Mouse (Mus musculus) midbrain, embryonic 13.5 days (tissue): Measurements from ENCODE around the gene Efcab14. TPM values are rescaled to one million over a fixed set of nuclear protein-coding genes. Genes with fewer than 3 reads are reported as not detected.

Experiments used
- ATAC-seq: fragments of 200-750 bp; cut with Nextera tagmentation; 2 replicates; pipeline ENCODE4 v1.8.0; 2017; ENCODE audit warnings: mild to moderate bottlenecking, moderate TSS enrichment, moderate library complexity
- H3K27ac ChIP-seq: fragments of 300-500 bp; sonication (generic); 2 replicates; pipeline ENCODE4 v1.5.1; 2015; ENCODE audit warnings: inconsistent platforms, mild to moderate bottlenecking, moderate library complexity
- H3K27me3 ChIP-seq: fragments of 300-500 bp; sonication (generic); 2 replicates; pipeline ENCODE4 v1.6.1; 2015; ENCODE audit warnings: mild to moderate bottlenecking, inconsistent platforms
- H3K36me3 ChIP-seq: fragments of 300-500 bp; sonication (generic); 2 replicates; pipeline ENCODE4 v1.6.1; 2015; ENCODE audit warnings: mild to moderate bottlenecking, inconsistent platforms
- H3K4me1 ChIP-seq: fragments of 300-500 bp; sonication (generic); replicated peaks from 2 replicates; pipeline ENCODE4 v1.6.1; 2015; ENCODE audit warnings: inconsistent platforms
- H3K4me2 ChIP-seq: fragments of 300-500 bp; sonication (generic); replicated peaks from 2 replicates; pipeline ENCODE4 v1.6.1; 2015; ENCODE audit warnings: moderate library complexity, mild to moderate bottlenecking, inconsistent platforms
- H3K4me3 ChIP-seq: fragments of 300-500 bp; sonication (generic); replicated peaks from 2 replicates; pipeline ENCODE4 v1.5.1; 2015; ENCODE audit warnings: mild to moderate bottlenecking, inconsistent platforms
- H3K9ac ChIP-seq: fragments of 300-500 bp; sonication (generic); replicated peaks from 2 replicates; pipeline ENCODE4 v1.6.1; 2015; ENCODE audit warnings: mild to moderate bottlenecking, inconsistent platforms
- H3K9me3 ChIP-seq: fragments of 300-500 bp; sonication (generic); 2 replicates; pipeline ENCODE4 v1.6.1; 2016; ENCODE audit warnings: mild to moderate bottlenecking, inconsistent platforms
- WGBS: fragments of 180-500 bp; shearing (Covaris S2); methylation state at CpG from one replicate; pipeline ENCODE4 v1.1.7; 2015; 5-methylcytosine and 5-hydroxymethylcytosine counted together
- polyA plus RNA-seq: library from polyadenylated mRNA; unstranded; fragments of >200 nt; fragmentation: Nextera tagmentation; extraction: Ambion mirVana; gene quantifications from 2 replicates; pipeline ENCODE4 v1.2.1, GENCODE M21; 2015

Gene Efcab14
- 22.0 and 23.9 TPM in 2 replicates for polyA plus RNA-seq

GRCm38 (mm10) chr4:115737551-115738041 is at the start of gene Efcab14:
Gene Efcab14 (plus strand): TSS chr4:115737744.
- ATAC-seq, result peak; percentile 100
- peak within 1 kb of the TSS; percentile 87 for H3K27ac ChIP-seq
- peak within 1 kb of the TSS; percentile 75 for H3K4me2 ChIP-seq
- H3K9ac ChIP-seq, result peak within 1 kb of the TSS; percentile 88
- peaks cover 17% of the 10 kb centered on the region for H3K36me3 ChIP-seq
- peaks cover 6% of the 10 kb centered on the region; the same call in 1 of the 2 replicates for H3K27me3 ChIP-seq
- WGBS, result 0% methylated on average over 45 of the region's 45 CpGs
- H3K9me3 ChIP-seq, result no peaks in the 10 kb centered on the region
- peak within 1 kb of the TSS; percentile 76 for H3K4me3 ChIP-seq
- peaks cover 21% of the 10 kb centered on the region for H3K4me1 ChIP-seq

DNA sequence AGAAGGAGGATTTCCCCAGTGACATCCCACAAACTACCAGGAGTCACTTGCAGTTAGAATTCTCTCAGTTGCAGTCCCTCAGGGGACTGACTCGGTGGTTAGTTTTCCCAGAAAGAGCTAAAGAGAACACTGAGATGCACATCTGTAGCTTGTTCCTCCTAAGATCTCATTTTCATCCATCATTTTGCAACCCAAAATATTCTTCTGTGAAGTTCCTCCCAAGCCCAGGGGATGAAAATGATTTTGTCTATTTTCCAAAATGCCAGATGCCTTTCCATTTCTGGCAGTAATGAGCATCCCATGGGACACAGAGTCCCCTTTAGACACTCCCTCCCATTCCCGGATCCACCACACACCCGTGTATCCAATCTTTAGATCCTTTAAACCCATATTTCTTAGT is 36.1 kb upstream of the Efcab14 start:
- WGBS, result 77% methylated on average over 3 of the region's 3 CpGs
- Histone ChIP-seq H3K4me1 (no peaks in the 10 kb centered on the region), H3K27me3 (no peaks in the 10 kb centered on the region), H3K9ac (no peak overlapping the region), H3K27ac (no peak overlapping the region), H3K9me3 (no peaks in the 10 kb centered on the region), H3K36me3 (no peaks in the 10 kb centered on the region), H3K4me3 (no peak overlapping the region), H3K4me2 (no peak overlapping the region)
- ATAC-seq, result no peak

DNA sequence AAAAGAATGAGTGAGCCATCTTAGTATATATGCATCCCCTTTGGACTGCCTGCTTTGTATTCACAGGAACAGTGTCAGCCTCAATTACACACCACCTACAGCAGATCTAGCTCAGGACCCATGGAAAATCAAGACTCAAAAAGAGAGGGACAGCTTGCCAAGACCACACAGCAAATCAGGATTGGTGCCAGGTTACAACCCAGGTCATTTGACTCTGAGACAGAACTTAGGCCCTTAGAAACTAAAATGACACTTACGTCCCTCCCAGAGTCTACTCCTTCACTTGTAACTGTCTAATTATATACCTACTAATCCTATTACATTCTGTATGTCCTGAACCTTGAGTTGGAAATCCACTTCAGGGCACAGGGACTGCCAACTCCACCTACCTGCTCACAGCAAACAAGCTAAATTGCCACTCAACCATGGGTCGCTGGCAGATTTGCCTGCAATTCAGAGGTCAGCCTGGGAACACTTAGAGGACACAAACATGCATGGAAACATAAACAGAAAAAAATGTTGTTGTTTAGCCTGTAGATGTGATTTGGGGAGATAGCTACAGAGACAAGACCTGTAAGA is 33.5 kb upstream of the Efcab14 start:
- Histone ChIP-seq H3K4me1 (no peaks in the 10 kb centered on the region), H3K27me3 (no peaks in the 10 kb centered on the region), H3K36me3 (no peaks in the 10 kb centered on the region), H3K4me3 (no peak overlapping the region), H3K4me2 (no peak overlapping the region), H3K9ac (no peak overlapping the region), H3K27ac (no peak overlapping the region), H3K9me3 (no peaks in the 10 kb centered on the region)
- WGBS, result 77% methylated on average over 2 of the region's 2 CpGs
- ATAC-seq, result no peak

- no peak overlapping the region for H3K4me3 ChIP-seq
- H3K36me3 ChIP-seq, result no peaks in the 10 kb centered on the region
- H3K9ac ChIP-seq, result no peak overlapping the region
- H3K4me1 ChIP-seq, result no peaks in the 10 kb centered on the region
- no peaks in the 10 kb centered on the region for H3K27me3 ChIP-seq
- no peak for ATAC-seq
- whole genome bisulfite sequencing, result 76% methylated on average over 13 of the region's 13 CpGs
- H3K4me2 ChIP-seq, result no peak overlapping the region
- no peaks in the 10 kb centered on the region for H3K9me3 ChIP-seq
- no peak overlapping the region for H3K27ac ChIP-seq
These were observed 28.5 kb upstream of the Efcab14 start for GRCm38 (mm10) chr4:115708974-115709593.

DNA sequence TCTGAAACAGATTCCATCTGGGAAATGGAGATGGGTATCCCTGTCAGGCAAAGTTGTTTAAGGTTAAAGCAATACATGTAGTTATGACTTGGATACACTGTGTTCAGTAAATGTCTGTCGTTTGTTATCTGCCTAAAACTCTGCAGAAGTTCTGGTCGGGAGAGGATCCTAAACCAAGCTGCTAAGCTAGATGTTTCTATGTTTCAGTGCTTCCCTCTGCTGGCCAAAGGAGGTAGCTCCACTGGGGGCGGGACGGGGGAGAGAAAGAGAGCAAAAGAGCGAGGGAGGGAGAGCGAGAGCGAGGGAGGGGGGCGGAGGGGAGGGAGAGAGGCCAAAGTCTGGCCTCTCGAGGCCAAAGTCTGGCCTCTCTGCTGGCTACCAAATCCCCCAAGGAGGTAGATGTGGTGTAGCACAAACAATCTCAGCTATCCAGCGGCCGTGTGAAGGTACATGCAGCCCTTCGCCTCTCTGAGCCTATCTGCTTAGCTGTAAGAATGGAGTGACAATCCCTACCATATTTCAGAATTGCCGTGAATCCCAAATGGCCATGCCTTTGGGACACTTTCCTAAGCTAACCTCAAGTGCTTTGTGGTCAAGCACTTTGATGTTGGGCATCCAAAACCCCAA is 27.6 kb upstream of the Efcab14 start:
- peak overlapping the region; percentile 23 for H3K4me3 ChIP-seq
- H3K9ac ChIP-seq, result no peak overlapping the region
- WGBS, result 12% methylated on average over 13 of the region's 13 CpGs
- no peaks in the 10 kb centered on the region for H3K36me3 ChIP-seq
- H3K9me3 ChIP-seq, result no peaks in the 10 kb centered on the region
- H3K4me1 ChIP-seq, result no peaks in the 10 kb centered on the region
- peak; percentile 68 for ATAC-seq
- no peak overlapping the region for H3K27ac ChIP-seq
- H3K27me3 ChIP-seq, result no peaks in the 10 kb centered on the region
- H3K4me2 ChIP-seq, result peak overlapping the region; percentile 52

GRCm38 (mm10) chr4:115728721-115729120 is 8.8 kb upstream of the Efcab14 start:
- H3K9ac ChIP-seq, result no peak overlapping the region
- H3K36me3 ChIP-seq, result no peaks in the 10 kb centered on the region
- H3K27me3 ChIP-seq, result peaks cover 14% of the 10 kb centered on the region
- no peak overlapping the region for H3K4me2 ChIP-seq
- H3K27ac ChIP-seq, result no peak overlapping the region
- no peaks in the 10 kb centered on the region for H3K9me3 ChIP-seq
- WGBS, result 17% methylated on average over 5 of the region's 5 CpGs
- no peak overlapping the region for H3K4me3 ChIP-seq
- ATAC-seq, result no peak
- H3K4me1 ChIP-seq, result no peaks in the 10 kb centered on the region

DNA sequence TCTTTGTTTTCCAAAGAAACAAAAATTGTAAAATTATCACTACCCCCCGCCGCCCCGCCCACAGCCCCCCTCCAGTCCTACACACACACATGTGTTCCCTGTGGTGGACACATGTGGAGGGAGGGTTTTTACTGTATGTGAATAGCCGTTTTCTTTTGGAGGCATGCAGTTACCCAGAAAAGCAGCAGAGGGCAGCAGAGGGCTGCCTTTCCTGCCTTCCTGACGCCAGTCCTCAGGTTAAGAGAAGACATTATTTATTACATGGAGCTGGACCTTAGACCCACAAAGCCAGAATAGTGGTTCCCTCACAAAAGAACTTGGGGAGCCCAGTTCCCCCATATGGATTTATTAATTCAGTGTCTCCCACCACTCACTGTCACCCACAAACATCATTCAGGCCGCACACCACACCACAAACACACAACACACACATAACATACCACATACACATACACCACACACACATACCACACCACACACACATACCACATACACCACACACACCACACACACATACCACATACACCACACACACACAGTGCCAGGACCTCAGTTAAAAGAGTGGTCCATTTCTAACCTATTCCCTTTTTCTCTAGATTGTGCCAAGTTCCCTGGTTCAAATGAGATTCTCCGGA is 5.8 kb upstream of the Efcab14 start:
- H3K27ac ChIP-seq, result no peak overlapping the region
- H3K9ac ChIP-seq, result no peak overlapping the region
- no peaks in the 10 kb centered on the region for H3K9me3 ChIP-seq
- ATAC-seq, result peak; percentile 86
- WGBS, result 27% methylated on average over 7 of the region's 7 CpGs
- H3K4me2 ChIP-seq, result no peak overlapping the region
- no peaks in the 10 kb centered on the region for H3K4me1 ChIP-seq
- H3K4me3 ChIP-seq, result no peak overlapping the region
- no peaks in the 10 kb centered on the region for H3K36me3 ChIP-seq
- H3K27me3 ChIP-seq, result peaks cover 14% of the 10 kb centered on the region

- ATAC-seq, result no peak
- Histone ChIP-seq H3K36me3 (no peaks in the 10 kb centered on the region), H3K4me1 (no peaks in the 10 kb centered on the region), H3K9me3 (no peaks in the 10 kb centered on the region), H3K4me2 (no peak overlapping the region), H3K4me3 (no peak overlapping the region), H3K27ac (no peak overlapping the region), H3K9ac (no peak overlapping the region), H3K27me3 (peaks cover 14% of the 10 kb centered on the region)
- WGBS, result 82% methylated on average over 3 of the region's 3 CpGs
These were observed 5.2 kb upstream of the Efcab14 start for GRCm38 (mm10) chr4:115732223-115732818.

DNA sequence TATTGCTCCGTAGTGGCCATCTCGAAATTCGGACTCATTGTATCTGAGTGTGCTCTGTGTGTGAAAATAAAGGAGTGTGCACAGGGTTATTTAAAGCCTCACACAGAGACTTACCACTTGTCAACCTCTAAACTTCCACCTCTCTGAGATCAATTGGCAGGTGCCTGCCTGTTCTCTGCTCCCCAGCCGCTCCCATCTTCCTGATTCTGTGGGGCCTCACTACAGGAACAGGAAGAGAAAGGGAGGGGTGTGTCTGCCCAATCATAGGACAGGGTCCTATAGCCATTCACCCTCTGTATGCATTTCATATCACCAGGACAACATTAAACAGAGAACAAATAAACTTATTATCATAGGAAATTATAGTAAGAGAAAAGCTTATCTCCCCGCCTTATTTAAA is 3.8 kb upstream of the Efcab14 start:
- Histone ChIP-seq H3K9me3 (no peaks in the 10 kb centered on the region), H3K4me1 (peaks cover 8% of the 10 kb centered on the region), H3K27ac (no peak overlapping the region), H3K36me3 (no peaks in the 10 kb centered on the region), H3K4me3 (no peak overlapping the region), H3K4me2 (no peak overlapping the region), H3K9ac (no peak overlapping the region), H3K27me3 (peaks cover 14% of the 10 kb centered on the region)
- 84% methylated on average over 5 of the region's 5 CpGs for WGBS
- no peak for ATAC-seq

GRCm38 (mm10) chr4:115734867-115735266 is 2.7 kb upstream of the Efcab14 start:
- Histone ChIP-seq H3K27ac (no peak overlapping the region), H3K27me3 (peaks cover 13% of the 10 kb centered on the region), H3K36me3 (no peaks in the 10 kb centered on the region), H3K9me3 (no peaks in the 10 kb centered on the region), H3K9ac (no peak overlapping the region), H3K4me1 (peaks cover 19% of the 10 kb centered on the region), H3K4me2 (no peak overlapping the region), H3K4me3 (no peak overlapping the region)
- no peak for ATAC-seq
- 70% methylated on average over 4 of the region's 4 CpGs for WGBS

GRCm38 (mm10) chr4:115738481-115738985 is 989 bp downstream of the Efcab14 start:
- peak overlapping the region; percentile 76 for H3K4me3 ChIP-seq
- peak overlapping the region; percentile 88 for H3K9ac ChIP-seq
- 49% methylated on average over 13 of the region's 13 CpGs for WGBS
- no peak overlapping the region for H3K27ac ChIP-seq
- H3K9me3 ChIP-seq, result no peaks in the 10 kb centered on the region
- ATAC-seq, result no peak
- peak overlapping the region; percentile 75 for H3K4me2 ChIP-seq
- no peaks in the 10 kb centered on the region; the same call in 1 of the 2 replicates for H3K27me3 ChIP-seq
- peaks cover 21% of the 10 kb centered on the region for H3K4me1 ChIP-seq
- peaks cover 24% of the 10 kb centered on the region for H3K36me3 ChIP-seq
